Mouse (Mus musculus): ENCODE results near the gene Ccnyl1. TPM values are rescaled to one million over a fixed set of nuclear protein-coding genes. Genes with fewer than 3 reads are reported as not detected.

The Ccnyl1 gene
- polyA plus RNA-seq, 1 experiment from 2014 or later = 3.9 TPM

- WGBS = 45% methylated on average over 1 of the region's 1 CpGs
- Histone ChIP-seq H3K9ac (ENCODE audit: low read length) (no peak overlapping the region), H3K4me3 (ENCODE audit: low read depth, low read length) (no peak overlapping the region), H3K27ac (replicated peaks) (no peak overlapping the region), H3K9me3 (ENCODE audit: control insufficient read depth, low read length) (no peaks in the 10 kb centered on the region), H3K27me3 (ENCODE audit: control insufficient read depth, insufficient read depth, low read length) (no peaks in the 10 kb centered on the region), H3K36me3 (ENCODE audit: control insufficient read depth, insufficient read depth, low read length) (no peaks in the 10 kb centered on the region), H3K4me1 (replicated peaks; ENCODE audit: control insufficient read depth, insufficient read depth) (no peaks in the 10 kb centered on the region), H3K4me2 (replicated peaks; ENCODE audit: low read depth) (no peak overlapping the region)
- TF ChIP-seq EP300 (optimal IDR thresholded peaks at IDR 0.05) = no peak
- no peak for TF ChIP-seq CTCF (IDR thresholded peaks at IDR 0.05; ENCODE audit: low read depth)
- ATAC-seq (ENCODE audit: low FRiP score, low TSS enrichment) = no peak
- no peak for DNase-seq (ENCODE audit: low spot score)
These were observed 34.8 kb upstream of the Ccnyl1 start for GRCm38 (mm10) chr1:64655415-64655814.

GRCm38 (mm10) chr1:64656423-64657129, 33.7 kb upstream of the Ccnyl1 start:
- Histone ChIP-seq H3K4me2 (replicated peaks; ENCODE audit: low read depth) (no peak overlapping the region), H3K9me3 (ENCODE audit: control insufficient read depth, low read length) (no peaks in the 10 kb centered on the region), H3K27ac (replicated peaks) (no peak overlapping the region), H3K36me3 (ENCODE audit: control insufficient read depth, insufficient read depth, low read length) (no peaks in the 10 kb centered on the region), H3K4me1 (replicated peaks; ENCODE audit: control insufficient read depth, insufficient read depth) (no peaks in the 10 kb centered on the region), H3K9ac (ENCODE audit: low read length) (no peak overlapping the region), H3K27me3 (ENCODE audit: control insufficient read depth, insufficient read depth, low read length) (no peaks in the 10 kb centered on the region), H3K4me3 (ENCODE audit: low read depth, low read length) (no peak overlapping the region)
- WGBS = 69% methylated on average over 3 of the region's 3 CpGs
- TF ChIP-seq EP300 (optimal IDR thresholded peaks at IDR 0.05) = no peak
- DNase-seq (ENCODE audit: low spot score) (no peak), ATAC-seq (ENCODE audit: low FRiP score, low TSS enrichment) (no peak)

- H3K9ac ChIP-seq (ENCODE audit: low read length) = no peak overlapping the region
- H3K36me3 ChIP-seq (ENCODE audit: control insufficient read depth, insufficient read depth, low read length) = no peaks in the 10 kb centered on the region
- DNase-seq (ENCODE audit: low spot score) = no peak
- no peaks in the 10 kb centered on the region for H3K27me3 ChIP-seq (ENCODE audit: control insufficient read depth, insufficient read depth, low read length)
- no peak overlapping the region for H3K27ac ChIP-seq (replicated peaks)
- TF ChIP-seq EP300 (optimal IDR thresholded peaks at IDR 0.05) (no peak), CTCF (IDR thresholded peaks at IDR 0.05; ENCODE audit: low read depth) (no peak)
- H3K4me2 ChIP-seq (replicated peaks; ENCODE audit: low read depth) = no peak overlapping the region
- no peak for ATAC-seq (ENCODE audit: low FRiP score, low TSS enrichment)
- H3K4me1 ChIP-seq (replicated peaks; ENCODE audit: control insufficient read depth, insufficient read depth) = no peaks in the 10 kb centered on the region
- 41% methylated on average over 7 of the region's 7 CpGs for WGBS
- no peak overlapping the region for H3K4me3 ChIP-seq (ENCODE audit: low read depth, low read length)
- H3K9me3 ChIP-seq (ENCODE audit: control insufficient read depth, low read length) = no peaks in the 10 kb centered on the region
These were observed 31.4 kb upstream of the Ccnyl1 start for GRCm38 (mm10) chr1:64658876-64659275.

GRCm38 (mm10) chr1:64667111-64667633, 23.1 kb upstream of the Ccnyl1 start:
- TF ChIP-seq EP300 (optimal IDR thresholded peaks at IDR 0.05) (no peak), CTCF (IDR thresholded peaks at IDR 0.05; ENCODE audit: low read depth) (no peak)
- Histone ChIP-seq H3K9ac (ENCODE audit: low read length) (no peak overlapping the region), H3K27me3 (ENCODE audit: control insufficient read depth, insufficient read depth, low read length) (no peaks in the 10 kb centered on the region), H3K36me3 (ENCODE audit: control insufficient read depth, insufficient read depth, low read length) (no peaks in the 10 kb centered on the region), H3K4me3 (ENCODE audit: low read depth, low read length) (no peak overlapping the region), H3K4me2 (replicated peaks; ENCODE audit: low read depth) (no peak overlapping the region), H3K4me1 (replicated peaks; ENCODE audit: control insufficient read depth, insufficient read depth) (no peaks in the 10 kb centered on the region), H3K9me3 (ENCODE audit: control insufficient read depth, low read length) (no peaks in the 10 kb centered on the region), H3K27ac (replicated peaks) (no peak overlapping the region)
- ATAC-seq (ENCODE audit: low FRiP score, low TSS enrichment) (no peak), DNase-seq (ENCODE audit: low spot score) (no peak)
- WGBS = 77% methylated on average over 2 of the region's 2 CpGs

GRCm38 (mm10) chr1:64669451-64669850, 20.8 kb upstream of the Ccnyl1 start:
- 46% methylated on average over 2 of the region's 2 CpGs for WGBS
- DNase-seq (ENCODE audit: low spot score) = no peak
- ATAC-seq (ENCODE audit: low FRiP score, low TSS enrichment) = no peak

GRCm38 (mm10) chr1:64673931-64674330, 16.3 kb upstream of the Ccnyl1 start:
- ATAC-seq (ENCODE audit: low FRiP score, low TSS enrichment) (no peak), DNase-seq (ENCODE audit: low spot score) (no peak)
- Histone ChIP-seq H3K27ac (replicated peaks) (no peak overlapping the region), H3K9me3 (ENCODE audit: control insufficient read depth, low read length) (no peaks in the 10 kb centered on the region), H3K4me1 (replicated peaks; ENCODE audit: control insufficient read depth, insufficient read depth) (no peaks in the 10 kb centered on the region), H3K27me3 (ENCODE audit: control insufficient read depth, insufficient read depth, low read length) (no peaks in the 10 kb centered on the region), H3K36me3 (ENCODE audit: control insufficient read depth, insufficient read depth, low read length) (no peaks in the 10 kb centered on the region), H3K4me2 (replicated peaks; ENCODE audit: low read depth) (no peak overlapping the region), H3K9ac (ENCODE audit: low read length) (no peak overlapping the region), H3K4me3 (ENCODE audit: low read depth, low read length) (no peak overlapping the region)
- 87% methylated on average over 5 of the region's 5 CpGs for WGBS
- TF ChIP-seq EP300 (optimal IDR thresholded peaks at IDR 0.05) = no peak
- no peak for TF ChIP-seq CTCF (IDR thresholded peaks at IDR 0.05; ENCODE audit: low read depth)

More at GRCm38 (mm10) chr1:64669451-64669850, 20.8 kb upstream of the Ccnyl1 start:
- Histone ChIP-seq H3K4me1 (replicated peaks; ENCODE audit: control insufficient read depth, insufficient read depth) (no peaks in the 10 kb centered on the region), H3K36me3 (ENCODE audit: control insufficient read depth, insufficient read depth, low read length) (no peaks in the 10 kb centered on the region), H3K27ac (replicated peaks) (no peak overlapping the region), H3K4me2 (replicated peaks; ENCODE audit: low read depth) (no peak overlapping the region), H3K4me3 (ENCODE audit: low read depth, low read length) (no peak overlapping the region), H3K27me3 (ENCODE audit: control insufficient read depth, insufficient read depth, low read length) (no peaks in the 10 kb centered on the region), H3K9me3 (ENCODE audit: control insufficient read depth, low read length) (no peaks in the 10 kb centered on the region), H3K9ac (ENCODE audit: low read length) (no peak overlapping the region)
- no peak for TF ChIP-seq CTCF (IDR thresholded peaks at IDR 0.05; ENCODE audit: low read depth)
- no peak for TF ChIP-seq EP300 (optimal IDR thresholded peaks at IDR 0.05)

All from stomach, postnatal 0 days (tissue).